Mouse (Mus musculus): ENCODE data around the gene Rpl27a.

GRCm38 (mm10) chr7:109524763-109525162 is 5.8 kb downstream of the Rpl27a start:
- TF ChIP-seq CTCF (conservative IDR thresholded peaks at IDR 0.05; ENCODE audit: low read length): no peak
- no peak for TF ChIP-seq NANOG (IDR thresholded peaks at IDR 0.05; ENCODE audit: borderline replicate concordance, low read length)
